Mouse (Mus musculus) bone marrow macrophage, adult 2 months (primary cell): Measurements from ENCODE around the gene Cd5. TPM values are rescaled to one million over a fixed set of nuclear protein-coding genes. Genes with fewer than 3 reads are reported as not detected.

ENCODE experiments used
- H3K27ac ChIP-seq: 2 replicates; pipeline ENCODE4 v1.5.1; 2012; ENCODE audit warnings: low read depth, low read length; ENCODE audit not compliant: insufficient read depth
- H3K4me1 ChIP-seq: 2 replicates; pipeline ENCODE4 v1.6.1; 2012; ENCODE audit warnings: low read length; ENCODE audit not compliant: control insufficient read depth, insufficient read depth
- H3K4me3 ChIP-seq: 2 replicates; pipeline ENCODE4 v1.5.1; 2012; ENCODE audit warnings: mild to moderate bottlenecking, low read length, moderate library complexity; ENCODE audit not compliant: insufficient read depth
- CTCF ChIP-seq: IDR thresholded peaks from 2 replicates; pipeline ENCODE4 v1.5.1; 2012; ENCODE audit warnings: low read depth, mild to moderate bottlenecking, low read length, moderate library complexity
- POLR2A ChIP-seq: IDR thresholded peaks from 2 replicates; pipeline ENCODE4 v1.6.1; 2012; ENCODE audit warnings: mild to moderate bottlenecking, low read depth, low read length, borderline replicate concordance
- polyA plus RNA-seq: library from polyadenylated mRNA; stranded (reverse); fragments of >200 nt; gene quantifications from 2 replicates; pipeline ENCODE4 v1.2.4, GENCODE M21; 2012; ENCODE audit not compliant: missing spikeins, insufficient read depth, insufficient read length

Gene Cd5
- polyA plus RNA-seq, 1 experiment: not detected

GRCm38 (mm10) chr19:10698131-10698991 lies 40.4 kb downstream of the Cd5 start:
- peaks cover 83% of the 10 kb centered on the region for H3K4me1 ChIP-seq
- H3K4me3 ChIP-seq: no peak overlapping the region
- peak overlapping the region; percentile 77 for H3K27ac ChIP-seq
- TF ChIP-seq POLR2A (no peak), CTCF (no peak)

- Histone ChIP-seq H3K4me1 (peaks cover 81% of the 10 kb centered on the region), H3K27ac (no peak overlapping the region), H3K4me3 (no peak overlapping the region)
- TF ChIP-seq POLR2A (no peak), CTCF (no peak)
Observed at GRCm38 (mm10) chr19:10695801-10696200, 43.0 kb downstream of the Cd5 start.

GRCm38 (mm10) chr19:10693926-10694682 lies 44.7 kb downstream of the Cd5 start:
- TF ChIP-seq POLR2A (no peak), CTCF (no peak)
- Histone ChIP-seq H3K4me3 (peak overlapping the region; percentile 45), H3K27ac (peak overlapping the region; percentile 97), H3K4me1 (peaks cover 78% of the 10 kb centered on the region)

- H3K4me3 ChIP-seq: no peak overlapping the region
- H3K4me1 ChIP-seq: peaks cover 68% of the 10 kb centered on the region
- no peak for TF ChIP-seq CTCF
- TF ChIP-seq POLR2A: no peak
- peak overlapping the region; percentile 55 for H3K27ac ChIP-seq
Observed at GRCm38 (mm10) chr19:10692361-10692760, 46.4 kb downstream of the Cd5 start.

GRCm38 (mm10) chr19:10691660-10692059 lies 47.1 kb downstream of the Cd5 start:
- peaks cover 61% of the 10 kb centered on the region for H3K4me1 ChIP-seq
- peak overlapping the region; percentile 55 for H3K27ac ChIP-seq
- no peak for TF ChIP-seq POLR2A
- TF ChIP-seq CTCF: no peak
- H3K4me3 ChIP-seq: no peak overlapping the region

GRCm38 (mm10) chr19:10691121-10691520 lies 47.7 kb downstream of the Cd5 start:
- TF ChIP-seq POLR2A (no peak), CTCF (no peak)
- Histone ChIP-seq H3K4me1 (peaks cover 59% of the 10 kb centered on the region), H3K4me3 (no peak overlapping the region), H3K27ac (no peak overlapping the region)

- Histone ChIP-seq H3K4me1 (peaks cover 52% of the 10 kb centered on the region), H3K27ac (peak overlapping the region; percentile 84), H3K4me3 (peak overlapping the region; percentile 68)
- TF ChIP-seq CTCF (no peak), POLR2A (no peak)
Observed at GRCm38 (mm10) chr19:10690336-10690735, 48.5 kb downstream of the Cd5 start.

- Histone ChIP-seq H3K27ac (peak overlapping the region; percentile 84), H3K4me3 (peak overlapping the region; percentile 68), H3K4me1 (peaks cover 47% of the 10 kb centered on the region)
- TF ChIP-seq POLR2A: no peak
- TF ChIP-seq CTCF: no peak
Observed at GRCm38 (mm10) chr19:10689470-10690166, 49.2 kb downstream of the Cd5 start.

GRCm38 (mm10) chr19:10688537-10689352 lies 50.1 kb downstream of the Cd5 start, which contains the start of gene Vps37c:
Gene Vps37c, plus strand, starts transcription at chr19:10688735.
- H3K4me3 ChIP-seq: peak within 1 kb of the TSS; percentile 68

More at GRCm38 (mm10) chr19:10688537-10689352, 50.1 kb downstream of the Cd5 start, which contains the start of gene Vps37c:
- no peak for TF ChIP-seq CTCF
- TF ChIP-seq POLR2A: no peak
- H3K27ac ChIP-seq: peak within 1 kb of the TSS; percentile 84
- H3K4me1 ChIP-seq: peaks cover 42% of the 10 kb centered on the region
